Mouse (Mus musculus) heart, postnatal 36 days (tissue): Measurements from ENCODE around the gene Ramp2. TPM values are rescaled to one million over a fixed set of nuclear protein-coding genes. Genes with fewer than 3 reads are reported as not detected.

Experiments used
- DNase-seq, 2 experiments: peaks; one replicate each; pipeline ENCODE4 v3.0.0; 2021 to 2022
- intact Hi-C: fragments of 180-260 bp; cut with DNase I; formaldehyde crosslinking; loops from one replicate; pipeline ENCODE4 v1.15.1; 2025
- total RNA-seq, 2 experiments: library from RNA; stranded (reverse); gene quantifications; 2 replicates each; pipeline ENCODE4 v1.2.3; 2021

Ramp2 gene
- total RNA-seq, 2 experiments from 2014 or later: 88.9 to 132 TPM

DNA sequence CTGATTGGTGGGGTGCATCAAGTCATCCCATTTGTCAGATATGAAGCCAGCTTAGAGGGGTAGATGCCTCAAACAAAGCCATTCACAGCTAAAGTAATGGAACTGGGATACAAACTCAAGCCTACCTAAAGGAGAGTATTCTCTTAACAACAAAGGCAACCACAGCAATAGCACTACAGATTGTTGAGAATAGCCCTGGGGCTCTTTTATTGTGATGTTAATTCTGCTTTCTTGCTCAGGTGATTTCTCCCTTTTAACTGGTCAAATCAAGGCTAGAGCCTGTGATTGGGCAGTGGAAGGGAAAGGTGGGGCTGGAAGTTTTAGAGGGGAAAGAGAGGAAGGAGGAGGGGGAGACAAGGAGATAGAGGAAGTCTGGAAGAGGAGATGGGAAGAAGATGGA, 11.7 kb upstream of the Ramp2 start:
- intact Hi-C loops: no loop called here

GRCm38 (mm10) chr11:101235429-101235828, 10.4 kb upstream of the Ramp2 start:
- intact Hi-C loops: no loop called here
- no peak for DNase-seq

More for the DNA sequence above, 11.7 kb upstream of the Ramp2 start:
- no peak for DNase-seq

DNA sequence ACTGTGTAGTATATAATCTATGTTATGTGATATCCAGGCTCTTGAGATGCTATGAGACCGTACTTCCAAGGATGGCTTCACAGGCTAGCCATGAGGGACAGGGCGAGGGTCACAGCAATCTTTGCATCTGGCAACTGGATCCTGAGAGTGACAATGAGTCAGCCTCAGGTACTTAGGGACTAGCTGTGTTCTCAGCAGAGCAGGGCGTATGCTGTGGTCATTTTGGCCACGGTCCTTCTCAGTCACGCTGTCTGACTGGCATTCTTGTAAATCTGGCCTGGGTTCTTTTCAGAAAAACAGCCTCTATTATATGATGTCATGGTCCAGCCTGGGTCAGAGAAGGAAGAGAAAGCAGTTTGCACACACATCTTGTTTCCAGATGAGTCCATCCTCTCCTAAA, 9.0 kb upstream of the Ramp2 start:
- intact Hi-C loops: no loop called here
- no peak for DNase-seq

GRCm38 (mm10) chr11:101238071-101238647, 7.7 kb upstream of the Ramp2 start:
- intact Hi-C loops: no loop called here
- DNase-seq: peak; percentile 26 to 42

- intact Hi-C loops: no loop called here
- peak; percentile 50 to 57 for DNase-seq
Observed at GRCm38 (mm10) chr11:101245071-101245470, 757 bp upstream of the Ramp2 start.

GRCm38 (mm10) chr11:101246702-101247012, 829 bp downstream of the Ramp2 start:
- peak in 1 of 2 experiments; percentile 42 for DNase-seq
- intact Hi-C loops: loop anchor here (1.0 kb wide), 1 partner anchor 15 kb away; no protein-coding TSS in a partner anchor

DNA sequence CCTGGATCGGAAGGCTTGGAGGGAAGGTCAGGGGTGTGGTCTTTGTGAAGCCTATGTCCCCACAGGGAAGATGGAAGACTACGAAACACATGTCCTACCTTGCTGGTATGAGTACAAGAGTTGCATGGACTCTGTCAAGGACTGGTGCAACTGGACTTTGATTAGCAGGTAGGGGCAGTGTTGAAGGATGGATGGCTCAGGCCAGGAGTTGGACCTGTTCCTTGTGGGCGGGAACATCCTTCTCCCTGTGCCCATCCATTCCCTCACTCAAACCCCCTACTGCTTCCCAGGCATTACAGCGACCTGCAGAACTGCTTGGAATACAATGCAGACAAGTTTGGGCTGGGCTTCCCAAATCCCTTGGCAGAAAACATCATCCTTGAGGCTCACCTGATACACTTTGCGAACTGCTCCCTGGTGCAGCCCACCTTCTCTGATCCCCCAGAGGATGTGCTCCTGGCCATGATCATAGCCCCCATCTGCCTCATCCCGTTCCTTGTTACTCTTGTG, 1.7 kb downstream of the Ramp2 start:
- intact Hi-C loops: loop anchor here (1.0 kb wide), 2 partner anchors 16 to 35 kb away; no protein-coding TSS in a partner anchor
- no peak for DNase-seq

DNA sequence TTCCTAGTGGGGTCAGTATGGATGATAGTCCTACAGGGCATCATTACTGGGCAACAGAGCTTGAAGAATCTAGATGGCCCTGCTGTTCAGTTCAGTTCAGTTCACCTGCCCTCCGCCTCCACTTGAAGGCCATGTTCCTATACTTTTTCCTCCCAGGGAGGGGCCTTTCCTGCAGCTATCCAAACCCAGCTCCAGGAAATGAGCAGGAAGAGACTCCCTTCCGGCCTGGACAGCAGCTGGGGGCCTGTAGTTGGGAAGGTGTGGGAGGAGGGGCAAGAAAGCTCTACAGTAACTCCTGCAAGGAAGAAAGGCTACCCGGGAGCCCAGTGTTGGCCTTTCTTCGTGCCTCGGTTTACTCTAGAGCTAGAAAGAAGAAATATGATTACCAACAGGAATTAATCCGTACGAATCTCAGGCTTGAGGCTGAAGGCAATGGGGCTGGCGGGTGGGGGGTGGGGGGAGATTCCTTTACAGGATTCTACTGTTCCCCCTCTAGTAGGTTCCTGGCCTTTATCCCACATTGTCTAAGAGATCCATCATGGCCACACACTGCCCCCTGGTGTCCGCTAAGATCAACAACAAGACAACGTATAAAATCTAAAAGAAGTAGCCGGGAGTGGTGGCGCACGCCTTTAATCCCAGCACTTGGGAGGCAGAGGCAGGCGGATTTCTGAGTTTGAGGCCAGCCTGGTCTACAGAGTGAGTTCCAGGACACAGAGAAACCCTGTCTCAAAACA, 2.6 kb downstream of the Ramp2 start:
- intact Hi-C loops: loop anchor here (1.0 kb wide), 1 partner anchor 36 kb away; no protein-coding TSS in a partner anchor

DNA sequence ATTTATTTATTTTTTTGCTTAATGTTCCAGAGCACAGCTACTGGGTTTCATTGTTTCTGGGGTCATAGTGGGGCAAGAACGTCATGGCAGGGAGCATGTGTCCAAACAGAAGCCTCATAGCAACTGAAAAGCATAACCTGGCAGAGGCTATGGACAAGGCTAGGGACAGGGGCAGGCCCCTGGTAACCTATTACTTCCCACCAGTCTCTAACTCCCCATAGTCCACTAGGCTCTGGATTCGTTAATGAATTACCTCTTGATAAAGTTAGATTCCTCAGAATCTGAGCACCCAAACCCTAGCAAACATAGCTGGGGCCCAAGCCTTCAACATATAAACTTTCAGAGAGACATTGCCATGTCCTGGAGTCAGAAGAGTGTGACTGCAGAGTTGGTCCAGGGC, 5.2 kb downstream of the Ramp2 start:
- intact Hi-C loops: no loop called here
- no peak for DNase-seq

More for the DNA sequence above, 2.6 kb downstream of the Ramp2 start:
- DNase-seq: peak; percentile 78 to 83

DNA sequence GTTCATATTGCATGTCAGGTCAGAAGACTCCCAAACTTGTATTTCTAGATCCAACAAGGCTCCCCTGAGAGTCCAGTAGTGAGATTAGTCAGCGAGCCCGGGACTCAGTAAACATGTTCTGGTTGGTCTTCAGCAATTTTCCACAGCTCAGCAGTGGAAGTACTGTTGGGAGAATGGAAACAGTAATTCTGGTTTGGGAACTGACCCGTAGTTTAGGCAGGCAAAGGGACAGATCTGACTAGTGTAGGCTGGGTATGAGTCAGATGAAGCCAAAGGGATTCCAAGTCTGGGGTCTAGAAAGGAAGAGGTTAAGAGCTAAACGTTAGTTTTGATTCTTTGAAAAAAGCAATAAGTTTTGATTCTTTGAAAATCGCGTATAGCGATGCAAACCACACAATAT, 7.1 kb downstream of the Ramp2 start:
- intact Hi-C loops: loop anchor here (1.0 kb wide), 1 partner anchor 49 kb away; the partner anchor contains the start of gene Becn1
- no peak for DNase-seq

GRCm38 (mm10) chr11:101253613-101254389, 8.0 kb downstream of the Ramp2 start, which contains the start of gene Vps25:
TSS of gene Vps25 (plus strand) at chr11:101253707.
- intact Hi-C loops: loop anchor here (1.0 kb wide), 1 partner anchor 48 kb away; the partner anchor contains the start of gene Becn1
- DNase-seq: peak; percentile 87 to 88

- peak in 1 of 2 experiments; percentile 37 for DNase-seq
- intact Hi-C loops: no loop called here
Observed at GRCm38 (mm10) chr11:101255826-101256775, 10.3 kb downstream of the Ramp2 start.

GRCm38 (mm10) chr11:101259261-101259712, 13.5 kb downstream of the Ramp2 start:
- intact Hi-C loops: no loop called here
- DNase-seq: no peak

DNA sequence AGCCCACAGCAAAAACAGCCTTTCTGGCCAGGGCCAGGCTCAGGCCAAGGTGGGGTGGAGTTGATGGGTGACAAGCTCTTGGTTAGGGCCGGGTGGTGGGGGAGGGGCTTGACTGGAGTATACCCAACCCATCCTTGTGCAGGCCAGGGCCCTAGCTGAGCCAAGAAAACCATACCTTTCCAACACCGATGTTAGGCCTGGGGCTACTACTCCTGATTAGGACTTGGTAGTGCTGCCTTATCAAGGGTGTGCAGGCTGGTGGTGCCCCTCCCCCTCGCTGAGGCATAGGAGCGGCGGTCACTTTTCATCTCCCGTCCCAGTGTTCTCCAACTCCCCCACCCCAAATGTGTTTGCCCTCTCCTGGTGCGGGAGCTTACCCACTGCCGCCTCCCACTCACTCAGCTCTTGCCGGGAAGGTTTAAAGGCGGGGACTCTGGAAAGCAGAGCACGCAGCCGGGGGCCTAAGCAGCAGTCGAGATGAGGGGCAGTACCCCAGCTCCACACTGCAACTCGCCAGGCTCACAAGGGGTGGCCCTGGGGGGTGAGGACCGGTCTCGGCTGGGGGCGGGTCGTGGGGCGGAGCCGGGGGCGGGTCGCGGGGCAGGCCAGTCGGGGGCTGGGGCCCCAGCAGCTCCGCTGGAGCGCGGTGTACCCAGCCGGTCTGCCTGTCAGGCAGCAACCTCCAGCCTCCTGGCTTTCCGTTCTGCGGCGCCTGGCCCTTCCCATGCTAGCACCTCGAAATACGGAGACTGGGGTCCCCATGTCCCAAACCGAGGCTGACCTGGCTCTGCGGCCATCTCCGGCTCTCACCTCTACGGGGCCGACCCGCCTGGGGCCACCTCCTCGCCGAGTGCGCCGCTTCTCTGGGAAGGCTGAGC, 14.4 kb downstream of the Ramp2 start, which contains the start of gene Wnk4:
Gene Wnk4 (plus strand): TSS at position 620 of the 878 bp plus-strand sequence.
- DNase-seq: peak; percentile 70 to 80
- intact Hi-C loops: no loop called here

DNA sequence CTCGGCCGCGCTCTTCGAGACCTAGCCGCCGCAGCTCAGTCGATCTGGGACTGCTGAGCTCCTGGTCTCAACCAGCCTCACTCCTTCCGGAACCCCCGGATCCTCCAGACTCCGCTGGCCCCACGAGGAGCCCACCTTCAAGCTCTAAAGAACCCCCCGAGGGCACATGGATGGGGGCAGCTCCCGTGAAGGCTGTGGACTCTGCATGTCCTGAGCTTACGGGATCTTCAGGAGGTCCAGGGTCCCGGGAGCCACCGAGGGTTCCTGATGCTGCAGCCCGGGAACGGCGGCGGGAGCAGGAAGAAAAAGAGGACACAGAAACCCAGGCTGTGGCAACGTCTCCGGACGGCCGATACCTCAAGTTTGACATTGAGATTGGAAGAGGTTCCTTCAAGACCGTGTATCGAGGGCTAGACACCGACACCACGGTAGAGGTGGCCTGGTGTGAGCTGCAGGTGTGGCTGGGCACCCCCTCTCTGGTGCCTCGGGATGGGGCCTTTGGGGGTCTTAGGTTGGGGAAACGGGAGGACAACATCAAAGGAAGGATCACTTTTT, 15.1 kb downstream of the Ramp2 start:
- DNase-seq: no peak
- intact Hi-C loops: no loop called here

DNA sequence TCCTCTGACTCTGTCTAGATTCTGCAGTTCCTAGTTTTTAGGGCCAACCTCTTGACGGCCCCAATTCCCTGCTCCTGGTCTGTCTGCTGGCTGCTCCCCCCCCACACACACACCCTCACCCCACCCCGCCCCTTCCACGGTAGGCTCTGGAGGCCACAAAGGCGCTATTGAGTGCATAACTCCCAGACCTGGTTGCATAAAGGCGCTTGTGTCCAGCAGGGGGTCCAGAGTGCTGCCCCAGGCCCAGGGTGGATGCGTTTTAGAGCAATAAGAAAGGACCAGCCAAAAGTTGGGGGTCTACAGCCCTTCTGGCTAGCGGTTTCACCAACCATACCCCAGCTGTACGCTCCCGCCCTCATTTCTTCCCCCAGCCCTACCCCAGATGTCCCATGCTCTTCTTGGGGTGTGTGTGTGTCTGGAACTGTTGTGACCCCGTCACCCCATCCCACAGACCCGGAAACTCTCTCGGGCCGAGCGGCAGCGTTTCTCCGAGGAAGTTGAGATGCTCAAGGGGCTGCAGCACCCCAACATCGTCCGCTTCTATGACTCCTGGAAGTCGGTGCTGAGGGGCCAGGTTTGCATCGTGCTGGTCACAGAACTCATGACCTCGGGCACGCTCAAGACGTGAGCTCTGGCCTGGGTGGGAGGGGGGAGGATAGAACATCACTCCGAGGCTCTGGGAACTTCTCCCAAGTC, 16.6 kb downstream of the Ramp2 start:
- DNase-seq: no peak
- intact Hi-C loops: no loop called here

GRCm38 (mm10) chr11:101263138-101263988, 17.5 kb downstream of the Ramp2 start:
- intact Hi-C loops: no loop called here
- DNase-seq: no peak
